Mouse (Mus musculus) thymus, adult 2 months (tissue): Measurements from ENCODE around the gene Kcnk18. TPM values are rescaled to one million over a fixed set of nuclear protein-coding genes. Genes with fewer than 3 reads are reported as not detected.

Experiments used
- DNase-seq: peaks from one replicate; pipeline ENCODE4 v3.0.0; 2021
- H3K27ac ChIP-seq: fragments of 200-500 bp; 2 replicates; pipeline ENCODE4 v1.5.1; 2012; ENCODE audit warnings: low read length, control low read depth; ENCODE audit not compliant: control insufficient read depth, insufficient read depth
- H3K27me3 ChIP-seq: fragments of 200-500 bp; 2 replicates; pipeline ENCODE4 v1.6.1; 2012; ENCODE audit warnings: mild to moderate bottlenecking, low read length, moderate library complexity, mixed read lengths; ENCODE audit not compliant: control insufficient read depth, insufficient read depth
- H3K36me3 ChIP-seq: fragments of 200-500 bp; 2 replicates; pipeline ENCODE4 v1.6.1; 2012; ENCODE audit warnings: mild to moderate bottlenecking, low read length, moderate library complexity; ENCODE audit not compliant: control insufficient read depth, insufficient read depth
- H3K4me1 ChIP-seq: fragments of 200-500 bp; replicated peaks from 2 replicates; pipeline ENCODE4 v1.6.1; 2012; ENCODE audit warnings: low read length; ENCODE audit not compliant: control insufficient read depth, insufficient read depth
- H3K4me3 ChIP-seq: fragments of 200-500 bp; 2 replicates; pipeline ENCODE4 v1.5.1; 2012; ENCODE audit warnings: mild to moderate bottlenecking, low read length, control low read depth, moderate library complexity; ENCODE audit not compliant: control insufficient read depth, insufficient read depth
- CTCF ChIP-seq: fragments of 200-500 bp; IDR thresholded peaks from 2 replicates; pipeline ENCODE4 v1.5.1; 2012; ENCODE audit warnings: mild to moderate bottlenecking, control low read depth, low read length, moderate library complexity, borderline replicate concordance; ENCODE audit not compliant: control insufficient read depth, poor library complexity, insufficient read depth; ENCODE audit errors: extremely low read depth
- POLR2A ChIP-seq: fragments of 200-500 bp; IDR thresholded peaks from 2 replicates; pipeline ENCODE4 v1.6.1; 2012; ENCODE audit warnings: mild to moderate bottlenecking, low read length, control low read depth, moderate library complexity; ENCODE audit not compliant: control insufficient read depth, poor library complexity, insufficient read depth; ENCODE audit errors: extremely low read depth
- WGBS: fragments of 180-500 bp; shearing (Covaris S2); methylation state at CpG from one replicate; pipeline ENCODE4 v1.1.7; 2018; 5-methylcytosine and 5-hydroxymethylcytosine counted together
- polyA plus RNA-seq: library from polyadenylated mRNA; depleted of rRNA; stranded (reverse); fragments of >200 nt; gene quantifications from 2 replicates; pipeline ENCODE4 v1.2.3, GENCODE M21; 2012

Kcnk18 gene
- polyA plus RNA-seq, 1 experiment: not detected

DNA sequence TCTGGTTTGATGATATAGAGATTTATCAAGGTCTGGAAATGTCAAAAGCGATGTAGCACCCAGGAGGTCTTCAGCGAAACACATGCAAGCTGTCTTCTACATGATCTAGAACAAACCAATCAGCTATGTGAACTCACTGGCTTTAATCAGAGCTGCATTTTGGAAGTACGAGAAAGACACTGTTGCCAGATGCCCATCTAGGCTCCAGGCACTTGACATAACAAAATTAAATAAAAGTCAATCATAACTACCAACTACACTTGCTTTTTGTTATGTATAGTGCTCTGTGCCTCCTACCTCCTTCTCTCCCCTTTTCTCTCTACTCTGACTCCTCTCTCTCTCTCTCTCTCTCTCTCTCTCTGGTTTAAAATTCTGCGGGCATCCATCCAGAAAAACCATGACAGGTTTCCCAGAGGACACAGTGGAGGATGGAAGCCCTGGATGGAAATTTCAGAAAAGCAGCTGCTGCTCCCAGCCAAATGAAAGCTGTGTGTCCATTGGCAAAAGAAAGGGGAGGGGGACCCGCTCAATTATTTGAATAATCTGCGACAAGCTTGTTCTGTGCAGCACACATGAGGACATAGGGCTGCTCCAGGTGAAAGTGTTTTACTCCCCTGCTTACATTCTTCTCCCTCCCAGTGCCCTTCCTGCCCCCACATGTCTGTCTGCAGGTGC is 45.5 kb upstream of the Kcnk18 start:
- Histone ChIP-seq H3K4me1 (no peaks in the 10 kb centered on the region), H3K36me3 (no peaks in the 10 kb centered on the region), H3K4me3 (no peak overlapping the region), H3K27ac (no peak overlapping the region), H3K27me3 (peaks cover 11% of the 10 kb centered on the region)
- TF ChIP-seq CTCF (no peak), POLR2A (no peak)
- no peak for DNase-seq
- WGBS: 23% methylated on average over 6 of the region's 6 CpGs

DNA sequence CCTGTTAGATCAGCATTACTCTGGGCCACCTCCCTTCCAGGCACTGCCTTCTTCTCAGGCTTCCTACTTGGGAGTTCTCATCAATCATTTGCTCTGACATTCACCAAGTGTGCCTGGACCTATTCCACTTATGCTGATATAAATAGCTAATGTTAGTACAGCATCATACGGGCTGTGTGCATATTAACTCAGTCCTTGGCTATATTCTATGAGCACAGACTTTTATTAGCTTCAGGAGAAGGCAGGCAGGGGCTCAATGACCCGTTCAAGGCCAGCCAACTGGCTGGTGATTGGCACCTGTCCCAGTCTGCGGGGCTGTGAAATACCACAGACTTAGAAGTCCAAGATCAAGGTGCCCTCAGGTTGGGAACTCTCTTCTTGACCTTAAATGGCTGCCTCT is 35.0 kb upstream of the Kcnk18 start:
- DNase-seq: no peak
- H3K27ac ChIP-seq: no peak overlapping the region
- no peaks in the 10 kb centered on the region for H3K4me1 ChIP-seq
- H3K4me3 ChIP-seq: no peak overlapping the region
- no peak for TF ChIP-seq CTCF
- no peak for TF ChIP-seq POLR2A
- no peaks in the 10 kb centered on the region for H3K36me3 ChIP-seq
- 27% methylated on average over 3 of the region's 3 CpGs for WGBS
- H3K27me3 ChIP-seq: no peaks in the 10 kb centered on the region

GRCm38 (mm10) chr19:59188981-59189380 is 30.0 kb upstream of the Kcnk18 start:
- peaks cover 9% of the 10 kb centered on the region; the same call in 1 of the 2 replicates for H3K27me3 ChIP-seq
- TF ChIP-seq CTCF (no peak), POLR2A (no peak)
- no peaks in the 10 kb centered on the region for H3K4me1 ChIP-seq
- WGBS: 42% methylated on average over 4 of the region's 4 CpGs
- H3K27ac ChIP-seq: no peak overlapping the region
- no peaks in the 10 kb centered on the region for H3K36me3 ChIP-seq
- H3K4me3 ChIP-seq: no peak overlapping the region
- DNase-seq: no peak

- H3K27me3 ChIP-seq: peaks cover 12% of the 10 kb centered on the region; the same call in 1 of the 2 replicates
- TF ChIP-seq CTCF (no peak), POLR2A (no peak)
- 8% methylated on average over 8 of the region's 8 CpGs for WGBS
- H3K27ac ChIP-seq: no peak overlapping the region
- DNase-seq: no peak
- H3K4me1 ChIP-seq: no peaks in the 10 kb centered on the region
- no peaks in the 10 kb centered on the region for H3K36me3 ChIP-seq
- H3K4me3 ChIP-seq: no peak overlapping the region
Measured at GRCm38 (mm10) chr19:59190431-59191122, 28.4 kb upstream of the Kcnk18 start.

GRCm38 (mm10) chr19:59191123-59191505 is 27.9 kb upstream of the Kcnk18 start:
- Histone ChIP-seq H3K27me3 (peaks cover 16% of the 10 kb centered on the region; the same call in 1 of the 2 replicates), H3K4me1 (no peaks in the 10 kb centered on the region), H3K36me3 (no peaks in the 10 kb centered on the region), H3K27ac (no peak overlapping the region), H3K4me3 (no peak overlapping the region)
- TF ChIP-seq CTCF: no peak
- TF ChIP-seq POLR2A: no peak
- no peak for DNase-seq
- WGBS: 17% methylated on average over 4 of the region's 4 CpGs

- 22% methylated on average over 2 of the region's 2 CpGs for WGBS
- H3K4me3 ChIP-seq: no peak overlapping the region
- no peak for DNase-seq
- no peaks in the 10 kb centered on the region for H3K4me1 ChIP-seq
- no peaks in the 10 kb centered on the region for H3K36me3 ChIP-seq
- peaks cover 18% of the 10 kb centered on the region; the same call in 1 of the 2 replicates for H3K27me3 ChIP-seq
- TF ChIP-seq CTCF: no peak
- no peak for TF ChIP-seq POLR2A
- no peak overlapping the region for H3K27ac ChIP-seq
Measured at GRCm38 (mm10) chr19:59192491-59192890, 26.5 kb upstream of the Kcnk18 start.
